Mouse (Mus musculus) MEL (cell line): Measurements from ENCODE around the gene Spry2.

Source experiments
- CHD2 ChIP-seq: IDR thresholded peaks from 2 replicates; pipeline ENCODE4 v1.6.1; 2011; ENCODE audit warnings: low read length, improper control_type of control experiment
- E2F4 ChIP-seq: IDR thresholded peaks from 2 replicates; pipeline ENCODE4 v1.6.1; 2011; ENCODE audit warnings: low read depth, low read length, improper control_type of control experiment, borderline replicate concordance
- EP300 ChIP-seq, 2 experiments: IDR thresholded peaks; 2 replicates each; pipeline ENCODE4 v1.6.1; 2011; ENCODE audit warnings: improper control_type of control experiment in 2 of 2, low read length in 2 of 2, low read depth in 1 of 2, mild to moderate bottlenecking in 1 of 2
- ETS1 ChIP-seq: IDR thresholded peaks from 2 replicates; pipeline ENCODE4 v1.6.1; 2012; ENCODE audit warnings: low read depth, mild to moderate bottlenecking, inconsistent platforms, low read length, improper control_type of control experiment, moderate library complexity
- KAT2A ChIP-seq: conservative IDR thresholded peaks from 2 replicates; pipeline ENCODE4 v1.6.1; 2012; ENCODE audit warnings: low read depth, low read length, improper control_type of control experiment, inconsistent platforms
- MAZ ChIP-seq: IDR thresholded peaks from 2 replicates; pipeline ENCODE4 v1.6.1; 2012; ENCODE audit warnings: low read depth, mild to moderate bottlenecking, inconsistent platforms, low read length, improper control_type of control experiment
- TBP ChIP-seq: IDR thresholded peaks from 2 replicates; pipeline ENCODE4 v1.8.0; 2011; ENCODE audit warnings: low read depth, low read length, improper control_type of control experiment
- UBTF ChIP-seq: IDR thresholded peaks from 2 replicates; pipeline ENCODE4 v1.6.1; 2012; ENCODE audit warnings: low read depth, mild to moderate bottlenecking, inconsistent platforms, low read length, improper control_type of control experiment, moderate library complexity, borderline replicate concordance; ENCODE audit not compliant: insufficient read depth
- ZKSCAN1 ChIP-seq: IDR thresholded peaks from 2 replicates; pipeline ENCODE4 v1.6.1; 2012; ENCODE audit warnings: low read depth, mild to moderate bottlenecking, inconsistent platforms, low read length, improper control_type of control experiment, moderate library complexity

- TF ChIP-seq E2F4: no peak
- TF ChIP-seq EP300 (IDR thresholded peaks at IDR 0.05; ENCODE audit: low read depth in 1 of 2, low read length in 2 of 2): no peak
- TF ChIP-seq TBP: no peak
- no peak for TF ChIP-seq UBTF
- no peak for TF ChIP-seq MAZ
- no peak for TF ChIP-seq CHD2
- no peak for TF ChIP-seq KAT2A
- TF ChIP-seq ZKSCAN1: no peak
- TF ChIP-seq ETS1: no peak
Measured at GRCm38 (mm10) chr14:105897569-105898101, 1.0 kb upstream of the Spry2 start.
